Mouse (Mus musculus): ENCODE measurements around the gene Slc10a1. TPM values are rescaled to one million over a fixed set of nuclear protein-coding genes. Genes with fewer than 3 reads are reported as not detected.
"Not testable (repeated sequence)": the region's sequence is repeated elsewhere in the genome, so short reads cannot be mapped to it uniquely, and the experiment has no call there.

Slc10a1 gene
- polyA plus RNA-seq, 1 experiment: 0.38 TPM

GRCm38 (mm10) chr12:80948202-80948601 is 20.3 kb downstream of the Slc10a1 start:
- no peak overlapping the region for H3K27ac ChIP-seq (ENCODE audit: insufficient read depth, low read depth, low read length)

GRCm38 (mm10) chr12:80945996-80946355 is 22.5 kb downstream of the Slc10a1 start:
- Histone ChIP-seq H3K27me3 (replicated peaks; ENCODE audit: control insufficient read depth, insufficient read depth, low read length) (no peaks in the 10 kb centered on the region), H3K4me1 (ENCODE audit: control insufficient read depth, insufficient read depth, low read length) (peaks cover 6% of the 10 kb centered on the region; the same call in 1 of the 2 replicates), H3K27ac (ENCODE audit: insufficient read depth, low read depth, low read length) (peak overlapping the region; percentile 95), H3K36me3 (ENCODE audit: control insufficient read depth, insufficient read depth, low read length) (peaks cover 20% of the 10 kb centered on the region), H3K4me3 (ENCODE audit: insufficient read depth, low read depth, low read length) (peak overlapping the region; percentile 88)
- DNase-seq: peak; percentile 97
- TF ChIP-seq POLR2A (IDR thresholded peaks at IDR 0.05; ENCODE audit: low read depth, low read length) (peak; percentile 22), CTCF (conservative IDR thresholded peaks at IDR 0.05; ENCODE audit: insufficient read depth, insufficient read length, low read depth, low read length) (no peak)
- under 1% methylated on average over 45 of the region's 47 CpGs for WGBS

More at GRCm38 (mm10) chr12:80948202-80948601, 20.3 kb downstream of the Slc10a1 start:
- peaks cover 28% of the 10 kb centered on the region for H3K36me3 ChIP-seq (ENCODE audit: control insufficient read depth, insufficient read depth, low read length)
- H3K4me3 ChIP-seq (ENCODE audit: insufficient read depth, low read depth, low read length): no peak overlapping the region
- H3K4me1 ChIP-seq (ENCODE audit: control insufficient read depth, insufficient read depth, low read length): peaks cover 11% of the 10 kb centered on the region; the same call in 1 of the 2 replicates
- no peaks in the 10 kb centered on the region for H3K27me3 ChIP-seq (replicated peaks; ENCODE audit: control insufficient read depth, insufficient read depth, low read length)
- 86% methylated on average over 18 of the region's 18 CpGs for WGBS
- no peak for DNase-seq
- no peak for TF ChIP-seq POLR2A (IDR thresholded peaks at IDR 0.05; ENCODE audit: low read depth, low read length)
- no peak for TF ChIP-seq CTCF (conservative IDR thresholded peaks at IDR 0.05; ENCODE audit: insufficient read depth, insufficient read length, low read depth, low read length)

GRCm38 (mm10) chr12:80945334-80945995 is 23.0 kb downstream of the Slc10a1 start, which contains the start of gene Srsf5:
Gene Srsf5 (plus strand): TSS chr12:80945504.
- Histone ChIP-seq H3K27me3 (replicated peaks; ENCODE audit: control insufficient read depth, insufficient read depth, low read length) (no peaks in the 10 kb centered on the region), H3K4me3 (ENCODE audit: insufficient read depth, low read depth, low read length) (peak within 1 kb of the TSS; percentile 88), H3K36me3 (ENCODE audit: control insufficient read depth, insufficient read depth, low read length) (peaks cover 16% of the 10 kb centered on the region), H3K27ac (ENCODE audit: insufficient read depth, low read depth, low read length) (peak within 1 kb of the TSS; percentile 95), H3K4me1 (ENCODE audit: control insufficient read depth, insufficient read depth, low read length) (peaks cover 4% of the 10 kb centered on the region; the same call in 1 of the 2 replicates)
- WGBS: under 1% methylated on average over 57 of the region's 57 CpGs
- peak; percentile 99 for DNase-seq
- peak; percentile 98 for TF ChIP-seq POLR2A (IDR thresholded peaks at IDR 0.05; ENCODE audit: low read depth, low read length)
- TF ChIP-seq CTCF (conservative IDR thresholded peaks at IDR 0.05; ENCODE audit: insufficient read depth, insufficient read length, low read depth, low read length): no peak; the same call in 1 of the 2 replicates

- not testable (repeated sequence) for DNase-seq; H3K4me1 ChIP-seq (ENCODE audit: control insufficient read depth, insufficient read depth, low read length); H3K27me3 ChIP-seq (replicated peaks; ENCODE audit: control insufficient read depth, insufficient read depth, low read length)
- Histone ChIP-seq H3K4me3 (ENCODE audit: insufficient read depth, low read depth, low read length) (peak overlapping the region; percentile 88), H3K27ac (ENCODE audit: insufficient read depth, low read depth, low read length) (peak overlapping the region; percentile 85), H3K36me3 (ENCODE audit: control insufficient read depth, insufficient read depth, low read length) (peaks cover 16% of the 10 kb centered on the region)
- under 1% methylated on average over 9 of the region's 9 CpGs for WGBS
These were observed 23.6 kb downstream of the Slc10a1 start for GRCm38 (mm10) chr12:80944963-80945333.

GRCm38 (mm10) chr12:80944204-80944603 is 24.3 kb downstream of the Slc10a1 start:
- H3K36me3 ChIP-seq (ENCODE audit: control insufficient read depth, insufficient read depth, low read length): peaks cover 13% of the 10 kb centered on the region
- H3K4me3 ChIP-seq (ENCODE audit: insufficient read depth, low read depth, low read length): no peak overlapping the region
- 96% methylated on average over 4 of the region's 4 CpGs for WGBS
- no peak overlapping the region for H3K27ac ChIP-seq (ENCODE audit: insufficient read depth, low read depth, low read length)
- no peak for TF ChIP-seq POLR2A (IDR thresholded peaks at IDR 0.05; ENCODE audit: low read depth, low read length)
- TF ChIP-seq CTCF (conservative IDR thresholded peaks at IDR 0.05; ENCODE audit: insufficient read depth, insufficient read length, low read depth, low read length): no peak
- H3K4me1 ChIP-seq (ENCODE audit: control insufficient read depth, insufficient read depth, low read length): peaks cover 4% of the 10 kb centered on the region; the same call in 1 of the 2 replicates
- DNase-seq: no peak
- H3K27me3 ChIP-seq (replicated peaks; ENCODE audit: control insufficient read depth, insufficient read depth, low read length): no peaks in the 10 kb centered on the region

GRCm38 (mm10) chr12:80943395-80943794 is 25.1 kb downstream of the Slc10a1 start:
- no peak overlapping the region for H3K4me3 ChIP-seq (ENCODE audit: insufficient read depth, low read depth, low read length)
- 79% methylated on average over 3 of the region's 3 CpGs for WGBS
- peaks cover 11% of the 10 kb centered on the region for H3K36me3 ChIP-seq (ENCODE audit: control insufficient read depth, insufficient read depth, low read length)
- no peak overlapping the region for H3K27ac ChIP-seq (ENCODE audit: insufficient read depth, low read depth, low read length)
- H3K4me1 ChIP-seq (ENCODE audit: control insufficient read depth, insufficient read depth, low read length): peaks cover 4% of the 10 kb centered on the region; the same call in 1 of the 2 replicates
- DNase-seq: no peak
- no peaks in the 10 kb centered on the region for H3K27me3 ChIP-seq (replicated peaks; ENCODE audit: control insufficient read depth, insufficient read depth, low read length)
- TF ChIP-seq CTCF (conservative IDR thresholded peaks at IDR 0.05; ENCODE audit: insufficient read depth, insufficient read length, low read depth, low read length) (no peak), POLR2A (IDR thresholded peaks at IDR 0.05; ENCODE audit: low read depth, low read length) (no peak)

GRCm38 (mm10) chr12:80941886-80942285 is 26.6 kb downstream of the Slc10a1 start:
- Histone ChIP-seq H3K27ac (ENCODE audit: insufficient read depth, low read depth, low read length) (no peak overlapping the region), H3K36me3 (ENCODE audit: control insufficient read depth, insufficient read depth, low read length) (no peaks in the 10 kb centered on the region; the same call in 1 of the 2 replicates), H3K4me3 (ENCODE audit: insufficient read depth, low read depth, low read length) (no peak overlapping the region), H3K4me1 (ENCODE audit: control insufficient read depth, insufficient read depth, low read length) (no peaks in the 10 kb centered on the region; the same call in 1 of the 2 replicates), H3K27me3 (replicated peaks; ENCODE audit: control insufficient read depth, insufficient read depth, low read length) (no peaks in the 10 kb centered on the region)
- 94% methylated on average over 3 of the region's 3 CpGs for WGBS
- DNase-seq: no peak
- no peak for TF ChIP-seq POLR2A (IDR thresholded peaks at IDR 0.05; ENCODE audit: low read depth, low read length)
- TF ChIP-seq CTCF (conservative IDR thresholded peaks at IDR 0.05; ENCODE audit: insufficient read depth, insufficient read length, low read depth, low read length): no peak

All from kidney, adult 2 months (tissue).